In the genomic region with DNA sequence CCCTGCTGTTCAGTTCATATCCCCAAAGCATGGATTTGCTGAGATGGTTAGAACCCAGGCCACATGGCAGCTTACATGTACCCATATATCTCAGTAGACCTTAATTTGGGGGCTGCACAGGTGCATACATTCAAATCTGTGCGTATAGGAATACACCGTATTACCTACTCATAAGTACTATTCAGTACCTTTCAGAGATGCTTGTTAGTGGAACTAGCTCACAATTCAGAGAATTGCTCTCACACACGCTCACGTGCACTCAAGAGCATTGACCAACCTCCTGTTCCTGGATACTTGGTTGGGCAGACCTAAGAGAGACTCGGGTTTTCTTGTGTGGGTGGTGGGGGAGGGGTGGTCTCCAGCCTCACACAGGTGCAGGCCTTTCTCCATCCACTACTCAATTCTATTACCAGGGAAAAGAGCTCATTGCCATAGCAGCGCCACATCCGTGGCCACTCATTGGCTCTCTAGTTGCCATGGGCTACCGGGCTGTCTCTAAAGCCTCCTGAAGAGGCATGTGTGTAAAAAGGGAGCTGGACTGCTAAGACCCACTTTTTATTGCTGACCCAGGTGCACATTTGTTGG, we compare ENCODE assay signal across 8 mouse cellular contexts.
DNase-seq lines count a peak whose midpoint lies in the region; ATAC-seq lines count a peak whose summit lies in the region.

No protein-coding gene starts in this region.

- H3K4me3 ChIP-seq in heart, embryonic 11.5 days (ENCODE audit: low read depth, low read length), result no peak overlapping the region
- peak overlapping the region; percentile 78 for H3K4me3 ChIP-seq in forebrain, embryonic 11.5 days (ENCODE audit: low read depth, low read length)

- WGBS in heart, embryonic 11.5 days (ENCODE audit: insufficient replicate concordance), result 51% methylated on average over 8 of the region's 8 CpGs
- 30% methylated on average over 8 of the region's 8 CpGs for WGBS in forebrain, embryonic 11.5 days

- no peaks in the 10 kb centered on the region for H3K9me3 ChIP-seq in heart, embryonic 11.5 days (replicated peaks; ENCODE audit: control insufficient read depth, low read length)
- no peaks in the 10 kb centered on the region for H3K9me3 ChIP-seq in forebrain, embryonic 11.5 days (ENCODE audit: control insufficient read depth, low read length)

- no peak overlapping the region for H3K27ac ChIP-seq in heart, embryonic 11.5 days (ENCODE audit: low read depth, low read length)
- H3K27ac ChIP-seq in forebrain, embryonic 11.5 days (ENCODE audit: low read depth, low read length), result peak overlapping the region; percentile 37; the same call in 1 of the 2 replicates

- H3K36me3 ChIP-seq in heart, embryonic 11.5 days (ENCODE audit: control insufficient read depth, insufficient read depth, low read length), result no peaks in the 10 kb centered on the region
- no peaks in the 10 kb centered on the region for H3K36me3 ChIP-seq in forebrain, embryonic 11.5 days (ENCODE audit: control insufficient read depth, insufficient read depth, low read length)

- no peak for ATAC-seq in heart, embryonic 11.5 days (replicated peaks; ENCODE audit: insufficient number of reproducible peaks, low FRiP score, low TSS enrichment)
- ATAC-seq in forebrain, embryonic 11.5 days (replicated peaks; ENCODE audit: low FRiP score), result peak; percentile 81
- ATAC-seq in CD4-positive, CD25-positive, alpha-beta regulatory T cell, adult 4 months, result no peak
- no peak for ATAC-seq in inflammation-experienced regulatory T-cells, adult 6 months

- peak overlapping the region; percentile 94 for H3K4me2 ChIP-seq in heart, embryonic 11.5 days
- peak overlapping the region; percentile 90 for H3K4me2 ChIP-seq in forebrain, embryonic 11.5 days (ENCODE audit: low read depth, low read length, severe bottlenecking)

- H3K27me3 ChIP-seq in heart, embryonic 11.5 days (ENCODE audit: control insufficient read depth, insufficient read depth, low read length), result peaks cover 48% of the 10 kb centered on the region
- H3K27me3 ChIP-seq in forebrain, embryonic 11.5 days (ENCODE audit: control insufficient read depth, insufficient read depth, low read length), result peaks cover 17% of the 10 kb centered on the region

- no peak for DNase-seq in heart, adult 9 months (ENCODE audit: low spot score in 2 of 2)
- peak; percentile 64 for DNase-seq in forebrain, embryonic 11.5 days (ENCODE audit: low spot score)
- DNase-seq in layer of hippocampus, postnatal 10 days (ENCODE audit: low spot score in 2 of 2), result peak; percentile 56 to 61
- DNase-seq in neural tube, embryonic 10.5 days (ENCODE audit: extremely low spot score, low spot score), result peak; percentile 26
- no peak for DNase-seq in heart, adult 18-20 months

- H3K4me1 ChIP-seq in heart, embryonic 11.5 days (ENCODE audit: control insufficient read depth, insufficient read depth, low read length), result no peaks in the 10 kb centered on the region
- peaks cover 14% of the 10 kb centered on the region for H3K4me1 ChIP-seq in forebrain, embryonic 11.5 days (replicated peaks; ENCODE audit: control insufficient read depth, insufficient read depth, low read length)

- no peak overlapping the region for H3K9ac ChIP-seq in heart, embryonic 11.5 days (ENCODE audit: low read depth, low read length)
- H3K9ac ChIP-seq in forebrain, embryonic 11.5 days (ENCODE audit: low read length), result peak overlapping the region; percentile 79

Comparison
In these comparisons a context has a peak if more than half of its experiments do, and no peak if none do; other contexts are left out.
1. DNase-seq: peak in forebrain, embryonic 11.5 days (single experiment), layer of hippocampus, postnatal 10 days (2 of 2) and neural tube, embryonic 10.5 days (single experiment); none in heart, adult 9 months (0 of 2) and heart, adult 18-20 months (0 of 2).